Mouse (Mus musculus) midbrain, embryonic 16.5 days (tissue): ENCODE results near the gene Rpl4. TPM values are rescaled to one million over a fixed set of nuclear protein-coding genes. Genes with fewer than 3 reads are reported as not detected.

ENCODE experiments used
- ATAC-seq: fragments of 200-750 bp; cut with Nextera tagmentation; 2 replicates; pipeline ENCODE4 v1.8.0; 2017; ENCODE audit warnings: moderate TSS enrichment
- H3K27ac ChIP-seq: fragments of 300-500 bp; sonication (generic); 2 replicates; pipeline ENCODE4 v1.5.1; 2014; ENCODE audit warnings: mild to moderate bottlenecking, low read length, mixed read lengths
- H3K27me3 ChIP-seq: fragments of 300-500 bp; sonication (generic); 2 replicates; pipeline ENCODE4 v1.6.1; 2014; ENCODE audit warnings: low read depth, low read length, mixed read lengths; ENCODE audit not compliant: control insufficient read depth, insufficient read depth
- H3K36me3 ChIP-seq: fragments of 300-500 bp; sonication (generic); 2 replicates; pipeline ENCODE4 v1.6.1; 2014; ENCODE audit warnings: mild to moderate bottlenecking, low read length, moderate library complexity, mixed read lengths; ENCODE audit not compliant: control insufficient read depth, insufficient read depth
- H3K4me1 ChIP-seq: fragments of 300-500 bp; sonication (generic); 2 replicates; pipeline ENCODE4 v1.6.1; 2014; ENCODE audit warnings: mild to moderate bottlenecking, low read length, mixed read lengths; ENCODE audit not compliant: control insufficient read depth, insufficient read depth
- H3K4me2 ChIP-seq: fragments of 300-500 bp; sonication (generic); 2 replicates; pipeline ENCODE4 v1.6.1; 2014; ENCODE audit warnings: mild to moderate bottlenecking, low read length, mixed read lengths
- H3K4me3 ChIP-seq: fragments of 300-500 bp; sonication (generic); 2 replicates; pipeline ENCODE4 v1.5.1; 2014; ENCODE audit warnings: low read depth, mild to moderate bottlenecking, low read length, moderate library complexity, mixed read lengths
- H3K9ac ChIP-seq: fragments of 300-500 bp; sonication (generic); 2 replicates; pipeline ENCODE4 v1.6.1; 2014; ENCODE audit warnings: low read depth, low read length, mixed read lengths
- H3K9me3 ChIP-seq: fragments of 300-500 bp; sonication (generic); replicated peaks from 2 replicates; pipeline ENCODE4 v1.6.1; 2014; ENCODE audit warnings: mild to moderate bottlenecking, low read length, mixed read lengths; ENCODE audit not compliant: control insufficient read depth, poor library complexity, severe bottlenecking
- WGBS: fragments of 180-500 bp; shearing (Covaris S2); extraction: QIAGEN DNeasy Blood & Tissue Kit; methylation state at CpG from one replicate; pipeline ENCODE4 v1.1.7; 2014; 5-methylcytosine and 5-hydroxymethylcytosine counted together
- polyA plus RNA-seq: library from polyadenylated mRNA; unstranded; fragments of >200 nt; fragmentation: Nextera tagmentation; extraction: Ambion mirVana; gene quantifications from 2 replicates; pipeline ENCODE4 v1.2.1, GENCODE M21; 2015

Rpl4 gene
- polyA plus RNA-seq, 1 experiment from 2014 or later: 564 TPM

- Histone ChIP-seq H3K27me3 (no peaks in the 10 kb centered on the region), H3K27ac (no peak overlapping the region), H3K36me3 (peaks cover 2% of the 10 kb centered on the region), H3K9ac (no peak overlapping the region), H3K4me1 (no peaks in the 10 kb centered on the region), H3K4me2 (no peak overlapping the region), H3K9me3 (no peaks in the 10 kb centered on the region), H3K4me3 (no peak overlapping the region)
- ATAC-seq: no peak
- WGBS: 79% methylated on average over 3 of the region's 3 CpGs
These were observed 34.4 kb downstream of the Rpl4 start for GRCm38 (mm10) chr9:64207509-64208084.

- Histone ChIP-seq H3K27ac (no peak overlapping the region), H3K4me1 (no peaks in the 10 kb centered on the region), H3K4me3 (no peak overlapping the region), H3K36me3 (no peaks in the 10 kb centered on the region), H3K4me2 (no peak overlapping the region), H3K9me3 (no peaks in the 10 kb centered on the region), H3K27me3 (no peaks in the 10 kb centered on the region), H3K9ac (no peak overlapping the region)
- ATAC-seq: no peak
- 93% methylated on average over 17 of the region's 17 CpGs for WGBS
These were observed 41.3 kb downstream of the Rpl4 start for GRCm38 (mm10) chr9:64214452-64214851.

- Histone ChIP-seq H3K4me1 (no peaks in the 10 kb centered on the region), H3K36me3 (no peaks in the 10 kb centered on the region), H3K9ac (no peak overlapping the region), H3K27ac (no peak overlapping the region), H3K4me3 (no peak overlapping the region), H3K9me3 (no peaks in the 10 kb centered on the region), H3K4me2 (no peak overlapping the region), H3K27me3 (no peaks in the 10 kb centered on the region)
- ATAC-seq: no peak
- 88% methylated on average over 4 of the region's 4 CpGs for WGBS
These were observed 42.9 kb downstream of the Rpl4 start for GRCm38 (mm10) chr9:64216090-64216489.

GRCm38 (mm10) chr9:64216641-64217040 lies 43.5 kb downstream of the Rpl4 start:
- ATAC-seq: no peak
- no peak overlapping the region for H3K27ac ChIP-seq
- no peaks in the 10 kb centered on the region for H3K36me3 ChIP-seq
- no peak overlapping the region for H3K4me3 ChIP-seq
- H3K27me3 ChIP-seq: no peaks in the 10 kb centered on the region
- no peak overlapping the region for H3K4me2 ChIP-seq
- H3K9ac ChIP-seq: no peak overlapping the region
- WGBS: 94% methylated on average over 2 of the region's 2 CpGs
- no peaks in the 10 kb centered on the region for H3K4me1 ChIP-seq
- H3K9me3 ChIP-seq: no peaks in the 10 kb centered on the region

GRCm38 (mm10) chr9:64217887-64218286 lies 44.7 kb downstream of the Rpl4 start:
- H3K27ac ChIP-seq: no peak overlapping the region
- H3K4me1 ChIP-seq: no peaks in the 10 kb centered on the region
- H3K36me3 ChIP-seq: no peaks in the 10 kb centered on the region
- no peak overlapping the region for H3K9ac ChIP-seq
- ATAC-seq: no peak
- no peak overlapping the region for H3K4me2 ChIP-seq
- no peaks in the 10 kb centered on the region for H3K27me3 ChIP-seq
- H3K4me3 ChIP-seq: no peak overlapping the region
- no peaks in the 10 kb centered on the region for H3K9me3 ChIP-seq

- no peak overlapping the region for H3K27ac ChIP-seq
- H3K4me2 ChIP-seq: no peak overlapping the region
- H3K27me3 ChIP-seq: no peaks in the 10 kb centered on the region
- no peaks in the 10 kb centered on the region for H3K9me3 ChIP-seq
- ATAC-seq: no peak
- H3K4me1 ChIP-seq: no peaks in the 10 kb centered on the region
- 50% methylated on average over 1 of the region's 1 CpGs for WGBS
- H3K36me3 ChIP-seq: no peaks in the 10 kb centered on the region
- H3K4me3 ChIP-seq: no peak overlapping the region
- no peak overlapping the region for H3K9ac ChIP-seq
These were observed 46.1 kb downstream of the Rpl4 start for GRCm38 (mm10) chr9:64219305-64219704.

DNA sequence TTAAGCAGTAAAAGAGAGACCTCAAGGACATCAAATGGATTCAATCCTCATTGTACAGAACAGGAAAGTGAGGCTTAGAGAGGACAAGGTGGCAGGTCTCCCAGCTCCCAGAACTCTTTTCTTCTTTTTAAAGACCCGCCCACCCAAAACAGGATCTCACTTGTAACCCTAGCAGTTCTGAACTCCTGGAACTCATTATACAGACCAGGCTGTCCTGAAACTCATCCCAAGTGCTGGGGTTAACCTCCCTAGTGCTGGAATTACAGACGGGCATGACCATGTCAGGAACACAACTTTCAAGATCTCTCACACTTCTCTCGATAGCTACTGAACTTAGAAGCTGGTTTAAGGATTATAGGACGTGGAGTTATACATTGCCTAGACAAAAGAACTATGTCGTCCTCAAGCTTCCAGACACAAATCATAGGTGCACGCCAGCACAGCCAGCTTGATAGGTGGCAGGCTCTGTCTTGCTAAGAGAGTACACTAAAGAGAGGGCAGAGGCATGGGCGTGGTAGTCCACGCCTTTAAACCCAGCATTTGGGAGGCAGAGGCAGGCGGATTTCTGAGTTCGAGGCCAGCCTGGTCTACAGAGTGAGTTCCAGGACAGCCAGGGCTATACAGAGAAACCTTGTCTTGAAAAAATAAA lies 46.7 kb downstream of the Rpl4 start:
- Histone ChIP-seq H3K36me3 (no peaks in the 10 kb centered on the region), H3K27ac (no peak overlapping the region), H3K9me3 (no peaks in the 10 kb centered on the region), H3K9ac (no peak overlapping the region), H3K4me3 (no peak overlapping the region), H3K4me1 (no peaks in the 10 kb centered on the region), H3K4me2 (no peak overlapping the region), H3K27me3 (no peaks in the 10 kb centered on the region)
- no peak for ATAC-seq
- WGBS: 83% methylated on average over 10 of the region's 10 CpGs

- no peak for ATAC-seq
- Histone ChIP-seq H3K4me2 (no peak overlapping the region), H3K36me3 (no peaks in the 10 kb centered on the region), H3K27ac (no peak overlapping the region), H3K9ac (no peak overlapping the region), H3K4me1 (no peaks in the 10 kb centered on the region), H3K4me3 (no peak overlapping the region), H3K27me3 (no peaks in the 10 kb centered on the region), H3K9me3 (no peaks in the 10 kb centered on the region)
- 67% methylated on average over 1 of the region's 1 CpGs for WGBS
These were observed 47.4 kb downstream of the Rpl4 start for GRCm38 (mm10) chr9:64220603-64221002.

DNA sequence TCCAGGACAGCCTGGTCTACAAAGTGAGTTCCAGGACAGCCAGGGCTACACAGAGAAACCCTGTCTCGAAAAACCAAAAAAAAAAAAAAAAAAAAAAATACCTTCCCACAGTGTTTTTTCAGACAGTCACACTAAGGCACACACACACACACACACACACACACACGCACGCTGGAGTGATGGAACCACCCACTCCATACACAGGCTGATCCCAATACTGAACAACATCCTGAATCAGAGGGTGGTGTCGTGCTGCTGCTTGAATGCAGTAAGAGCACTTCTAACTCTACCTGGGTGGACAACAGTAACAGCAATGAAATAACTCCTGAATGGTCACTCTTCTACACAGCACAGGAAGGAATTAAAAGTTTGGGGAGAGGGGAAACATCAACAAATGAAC lies 48.3 kb downstream of the Rpl4 start:
- H3K27me3 ChIP-seq: no peaks in the 10 kb centered on the region
- no peaks in the 10 kb centered on the region for H3K36me3 ChIP-seq
- WGBS: 76% methylated on average over 4 of the region's 4 CpGs
- no peaks in the 10 kb centered on the region for H3K4me1 ChIP-seq
- H3K9me3 ChIP-seq: no peaks in the 10 kb centered on the region
- ATAC-seq: no peak
- H3K4me2 ChIP-seq: no peak overlapping the region
- H3K9ac ChIP-seq: no peak overlapping the region
- no peak overlapping the region for H3K27ac ChIP-seq
- no peak overlapping the region for H3K4me3 ChIP-seq
